Mouse (Mus musculus) erythroblast, embryonic 14.5 days (primary cell): ENCODE measurements around the gene Slain2.

Experiments
- GATA1 ChIP-seq: IDR thresholded peaks from 2 replicates; pipeline ENCODE4 v1.6.1; 2012; ENCODE audit warnings: low read length, inconsistent platforms, mixed read lengths
- TAL1 ChIP-seq: IDR thresholded peaks from 3 replicates; pipeline ENCODE4 v1.6.1; 2012; ENCODE audit warnings: low read length, inconsistent platforms, mixed read lengths

- no peak for TF ChIP-seq GATA1
- TF ChIP-seq TAL1: no peak
These were observed 70.0 kb downstream of the Slain2 start for GRCm38 (mm10) chr5:72984091-72984490.
